Mouse (Mus musculus) forebrain, embryonic 12.5 days (tissue): Measurements from ENCODE around the gene Cdkl5. TPM values are rescaled to one million over a fixed set of nuclear protein-coding genes. Genes with fewer than 3 reads are reported as not detected.
"Not testable (repeated sequence)": the region's sequence is repeated elsewhere in the genome, so short reads cannot be mapped to it uniquely, and the experiment has no call there.

Source experiments
- ATAC-seq: fragments of 200-750 bp; cut with Nextera tagmentation; 2 replicates; pipeline ENCODE4 v1.8.0; 2017; ENCODE audit warnings: moderate TSS enrichment; ENCODE audit not compliant: low FRiP score
- H3K27ac ChIP-seq: fragments of 300-500 bp; sonication (generic); 2 replicates; pipeline ENCODE4 v1.5.1; 2016; ENCODE audit warnings: mild to moderate bottlenecking
- H3K27me3 ChIP-seq: fragments of 300-500 bp; sonication (generic); 2 replicates; pipeline ENCODE4 v1.6.1; 2016; ENCODE audit warnings: mild to moderate bottlenecking
- H3K36me3 ChIP-seq: fragments of 300-500 bp; sonication (generic); replicated peaks from 2 replicates; pipeline ENCODE4 v1.6.1; 2016; ENCODE audit warnings: mild to moderate bottlenecking
- H3K4me1 ChIP-seq: fragments of 300-500 bp; sonication (generic); 2 replicates; pipeline ENCODE4 v1.6.1; 2016
- H3K4me2 ChIP-seq: fragments of 300-500 bp; sonication (generic); 2 replicates; pipeline ENCODE4 v1.6.1; 2016; ENCODE audit warnings: mild to moderate bottlenecking, moderate library complexity
- H3K4me3 ChIP-seq: fragments of 300-500 bp; sonication (generic); replicated peaks from 2 replicates; pipeline ENCODE4 v1.5.1; 2016; ENCODE audit warnings: mild to moderate bottlenecking
- H3K9ac ChIP-seq: fragments of 300-500 bp; sonication (generic); 2 replicates; pipeline ENCODE4 v1.6.1; 2016; ENCODE audit warnings: mild to moderate bottlenecking
- H3K9me3 ChIP-seq: fragments of 300-500 bp; sonication (generic); 2 replicates; pipeline ENCODE4 v1.6.1; 2016
- WGBS: fragments of 180-500 bp; shearing (Covaris S2); methylation state at CpG from one replicate; pipeline ENCODE4 v1.1.7; 2016; 5-methylcytosine and 5-hydroxymethylcytosine counted together
- polyA plus RNA-seq: library from polyadenylated mRNA; unstranded; fragments of >200 nt; fragmentation: Nextera tagmentation; extraction: Ambion mirVana; gene quantifications from 2 replicates; pipeline ENCODE4 v1.2.1, GENCODE M21; 2016

The Cdkl5 gene
- polyA plus RNA-seq, 1 experiment from 2014 or later: 4.0 TPM

DNA sequence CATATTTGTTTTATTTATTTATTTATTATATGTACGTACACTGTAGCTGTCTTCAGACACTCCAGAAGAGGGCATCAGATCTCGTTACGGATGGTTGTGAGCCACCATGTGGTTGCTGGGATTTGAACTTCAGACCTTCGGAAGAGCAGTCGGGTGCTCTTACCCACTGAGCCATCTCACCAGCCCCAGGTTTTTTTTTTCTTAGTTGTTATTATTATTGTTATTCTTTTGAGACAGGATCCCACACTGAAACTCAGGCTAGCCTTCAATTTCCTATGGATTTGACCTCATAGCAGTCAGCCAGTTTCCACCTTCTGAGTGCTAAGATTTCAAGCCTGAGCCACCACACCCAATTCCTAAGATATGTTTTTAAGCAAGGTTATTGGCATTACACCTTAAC, 224.9 kb downstream of the Cdkl5 start:
- ATAC-seq, H3K4me3 ChIP-seq, H3K36me3 ChIP-seq, H3K9me3 ChIP-seq, H3K9ac ChIP-seq, H3K27ac ChIP-seq, H3K4me1 ChIP-seq, H3K4me2 ChIP-seq: not testable (repeated sequence)
- WGBS: 90% methylated on average over 5 of the region's 5 CpGs
- peaks cover 41% of the 10 kb centered on the region for H3K27me3 ChIP-seq

DNA sequence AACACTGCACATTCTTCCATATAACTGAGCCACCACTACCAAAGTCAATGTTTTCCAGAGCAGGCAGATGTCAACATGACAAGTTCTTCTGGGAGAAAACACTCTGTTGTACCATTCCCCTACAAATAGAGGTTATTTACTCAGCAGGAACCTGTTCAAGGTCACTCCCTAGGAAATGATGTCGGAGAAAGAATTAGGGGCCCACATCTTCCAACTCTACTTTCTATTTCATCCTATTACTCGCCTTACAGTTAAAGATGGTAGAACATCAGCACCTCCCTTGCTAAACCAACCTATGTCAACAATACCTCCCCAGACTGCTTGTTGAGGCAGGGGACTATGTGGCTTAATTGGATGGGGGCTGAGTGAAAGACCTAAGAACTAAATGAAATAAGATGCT, 226.8 kb downstream of the Cdkl5 start, which contains the start of gene Rs1:
Gene Rs1, plus strand, starts transcription at position 301 of the 400 bp plus-strand sequence.
- Histone ChIP-seq H3K27ac (no peak within 1 kb of the TSS), H3K4me1 (no peaks in the 10 kb centered on the region), H3K9me3 (no peaks in the 10 kb centered on the region), H3K27me3 (peaks cover 35% of the 10 kb centered on the region), H3K4me3 (no peak within 1 kb of the TSS), H3K36me3 (no peaks in the 10 kb centered on the region), H3K4me2 (peak within 1 kb of the TSS; percentile 43), H3K9ac (no peak within 1 kb of the TSS)
- WGBS: 84% methylated on average over 2 of the region's 2 CpGs
- ATAC-seq: no peak

DNA sequence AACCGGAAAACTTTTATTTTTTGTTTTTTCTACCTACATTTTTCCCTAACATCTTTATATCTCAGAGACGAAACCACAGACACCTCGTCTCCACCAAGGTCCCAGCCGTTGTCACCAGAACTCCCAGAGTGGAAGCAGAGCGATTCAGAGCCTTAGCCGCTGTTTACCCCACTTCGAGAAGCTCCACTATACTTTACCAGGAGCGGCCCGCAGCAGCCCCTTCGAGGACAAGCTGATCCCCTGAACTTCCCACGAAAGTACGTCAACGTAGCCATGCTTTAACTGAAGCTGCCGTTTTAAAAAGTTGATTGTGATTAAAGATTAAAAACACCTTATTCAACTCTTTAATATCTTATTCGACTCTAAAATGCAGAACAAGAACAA, 228.3 kb downstream of the Cdkl5 start:
- 28% methylated on average over 15 of the region's 15 CpGs for WGBS
- Histone ChIP-seq H3K9me3 (no peaks in the 10 kb centered on the region), H3K4me2 (peak overlapping the region; percentile 43), H3K27me3 (peaks cover 31% of the 10 kb centered on the region), H3K4me3 (peak overlapping the region; percentile 45), H3K36me3 (no peaks in the 10 kb centered on the region), H3K9ac (peak overlapping the region; percentile 36; the same call in 1 of the 2 replicates), H3K27ac (no peak overlapping the region), H3K4me1 (no peaks in the 10 kb centered on the region)
- ATAC-seq: peak; percentile 89

DNA sequence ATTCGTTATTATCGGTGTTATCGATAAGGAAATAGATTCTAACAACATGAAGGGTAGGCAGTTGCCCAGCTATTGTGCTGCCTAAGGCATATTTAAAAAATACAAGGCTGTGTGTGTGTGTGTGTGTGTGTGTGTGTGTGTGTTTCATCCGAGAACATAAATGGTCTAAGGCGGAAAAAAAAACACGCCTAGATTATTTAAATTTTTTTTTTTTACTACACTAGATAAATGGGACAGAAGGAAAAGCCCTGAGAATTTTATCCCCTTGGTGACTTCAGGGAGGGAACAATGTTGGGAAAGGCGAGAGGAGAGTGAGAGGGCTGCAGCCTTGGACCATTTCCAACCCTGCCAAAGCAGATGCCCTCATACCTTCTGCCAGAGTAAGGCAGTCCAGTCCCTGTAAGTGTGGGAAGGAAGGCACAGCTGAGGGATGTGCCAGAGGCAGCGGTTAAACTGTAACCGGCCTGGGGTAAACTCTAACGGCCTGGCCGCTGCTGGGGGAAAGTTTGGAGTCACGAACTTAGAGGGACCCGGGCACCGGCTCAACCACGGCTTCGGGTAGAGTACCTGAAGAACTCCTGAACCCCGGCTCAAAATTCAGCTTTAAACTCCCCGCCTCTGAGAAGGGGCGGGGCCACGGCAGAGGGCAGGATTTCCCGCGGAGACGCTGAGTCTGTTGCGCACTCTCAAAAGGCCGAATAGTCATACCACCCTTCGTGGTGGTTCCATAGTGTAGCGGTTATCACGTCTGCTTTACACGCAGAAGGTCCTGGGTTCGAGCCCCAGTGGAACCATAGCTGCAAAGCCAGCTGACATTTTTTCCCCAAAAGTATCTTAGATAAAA, 228.9 kb downstream of the Cdkl5 start:
- peak overlapping the region; percentile 43 for H3K4me2 ChIP-seq
- H3K36me3 ChIP-seq: no peaks in the 10 kb centered on the region
- no peak overlapping the region for H3K27ac ChIP-seq
- 34% methylated on average over 30 of the region's 30 CpGs for WGBS
- no peaks in the 10 kb centered on the region for H3K9me3 ChIP-seq
- peaks cover 28% of the 10 kb centered on the region for H3K27me3 ChIP-seq
- H3K4me3 ChIP-seq: peak overlapping the region; percentile 45
- H3K4me1 ChIP-seq: no peaks in the 10 kb centered on the region
- peak; percentile 97 for ATAC-seq
- no peak overlapping the region; the same call in 1 of the 2 replicates for H3K9ac ChIP-seq

DNA sequence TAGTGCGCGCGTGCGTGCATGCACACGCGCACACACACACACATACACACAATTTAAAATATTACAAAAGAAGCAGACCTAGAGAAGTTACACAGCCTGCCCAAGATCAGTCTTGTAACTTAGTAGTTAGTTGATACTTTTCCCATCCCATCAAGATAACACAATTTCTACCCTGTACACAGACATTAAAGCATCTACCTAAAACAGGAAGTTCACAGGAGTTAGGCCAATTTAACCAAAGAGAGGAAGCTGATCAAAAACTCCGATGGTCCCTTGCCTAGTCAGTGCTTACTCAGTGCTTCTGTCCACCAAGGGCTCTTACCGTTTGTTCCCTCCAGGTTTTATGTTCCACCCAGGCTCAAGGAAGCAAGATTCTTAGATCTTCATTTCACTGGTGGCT, 243.7 kb downstream of the Cdkl5 start:
- Histone ChIP-seq H3K4me2 (no peak overlapping the region), H3K27ac (no peak overlapping the region), H3K4me1 (no peaks in the 10 kb centered on the region), H3K27me3 (peaks cover 30% of the 10 kb centered on the region), H3K9ac (no peak overlapping the region), H3K4me3 (no peak overlapping the region), H3K36me3 (no peaks in the 10 kb centered on the region), H3K9me3 (no peaks in the 10 kb centered on the region)
- no peak for ATAC-seq
- 96% methylated on average over 8 of the region's 8 CpGs for WGBS

DNA sequence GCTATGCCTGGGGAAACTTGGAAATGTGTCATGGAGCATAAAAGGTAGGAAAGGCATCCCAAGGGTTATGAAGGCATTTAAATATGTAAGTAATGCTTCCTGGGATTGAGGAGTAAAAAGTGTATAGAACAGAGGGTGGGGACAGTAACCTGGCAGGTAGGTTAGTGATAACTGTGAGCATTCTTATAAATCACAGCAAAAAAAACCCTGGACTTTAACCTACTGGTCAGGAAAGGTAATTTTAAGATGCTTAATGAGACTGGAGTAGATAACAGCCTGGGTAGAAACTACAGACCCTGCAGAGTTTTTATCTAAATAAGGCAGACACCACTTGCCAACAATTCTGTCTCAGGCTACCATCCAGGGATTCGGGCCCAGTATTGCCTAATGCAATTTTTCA, 245.9 kb downstream of the Cdkl5 start:
- WGBS: 86% methylated on average over 1 of the region's 1 CpGs
- Histone ChIP-seq H3K9ac (no peak overlapping the region), H3K4me3 (no peak overlapping the region), H3K4me1 (no peaks in the 10 kb centered on the region), H3K9me3 (no peaks in the 10 kb centered on the region), H3K27ac (no peak overlapping the region), H3K27me3 (peaks cover 20% of the 10 kb centered on the region), H3K36me3 (no peaks in the 10 kb centered on the region), H3K4me2 (no peak overlapping the region)
- no peak for ATAC-seq

DNA sequence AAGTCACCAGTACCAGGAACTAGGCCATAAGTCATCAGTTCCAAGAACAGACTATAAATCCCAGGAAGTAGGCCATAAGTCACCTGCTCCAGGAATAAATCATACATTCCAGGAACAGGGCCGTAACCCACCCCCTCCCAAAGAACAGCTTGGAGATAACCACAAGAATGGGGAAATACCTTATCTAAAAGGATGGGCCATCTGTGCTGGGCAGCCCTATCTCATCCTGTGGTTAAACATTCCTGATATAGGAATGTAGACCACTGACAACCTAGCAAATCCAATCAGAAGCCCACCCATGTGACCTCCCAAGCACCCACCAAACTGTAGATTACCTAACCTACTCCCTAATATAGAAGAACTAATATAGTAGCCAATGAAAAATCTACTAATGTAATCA, 249.1 kb downstream of the Cdkl5 start:
- Histone ChIP-seq H3K9ac (no peak overlapping the region), H3K27me3 (0 out of 2 replicates have a peak, but pooled peaks cover 10% of the 10 kb centered on the region), H3K4me2 (no peak overlapping the region), H3K4me3 (no peak overlapping the region), H3K36me3 (no peaks in the 10 kb centered on the region), H3K27ac (no peak overlapping the region), H3K4me1 (no peaks in the 10 kb centered on the region), H3K9me3 (no peaks in the 10 kb centered on the region)
- WGBS: 100% methylated on average over 1 of the region's 1 CpGs
- no peak for ATAC-seq

DNA sequence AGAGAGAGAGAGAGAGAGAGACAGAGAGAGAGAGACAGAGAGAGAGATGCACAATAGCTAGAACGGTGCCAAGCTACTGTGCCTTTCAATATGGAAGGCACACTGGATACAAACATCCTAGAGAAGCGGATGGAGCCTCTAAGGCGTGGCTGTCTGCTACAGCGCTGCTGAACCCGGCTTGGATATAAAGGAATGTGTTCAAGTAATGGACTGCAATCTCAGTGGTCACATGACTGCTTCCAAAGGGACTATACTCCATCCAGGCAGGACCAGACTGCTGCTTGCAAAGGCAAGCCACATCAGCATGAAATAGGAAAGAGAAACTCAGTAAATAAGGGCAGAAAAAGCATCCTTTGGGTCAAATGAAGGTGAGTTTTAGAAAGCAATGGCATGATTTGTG, 258.9 kb downstream of the Cdkl5 start, which contains the start of gene Ppef1:
Gene Ppef1, minus strand, starts transcription at position 116 of the 400 bp plus-strand sequence.
- Histone ChIP-seq H3K27me3 (peaks cover 21% of the 10 kb centered on the region; the same call in 1 of the 2 replicates), H3K9ac (no peak within 1 kb of the TSS)
- WGBS: 77% methylated on average over 5 of the region's 5 CpGs

More for the DNA sequence above, 258.9 kb downstream of the Cdkl5 start, which contains the start of gene Ppef1:
- Histone ChIP-seq H3K9me3 (no peaks in the 10 kb centered on the region), H3K36me3 (no peaks in the 10 kb centered on the region), H3K4me3 (no peak within 1 kb of the TSS), H3K4me2 (no peak within 1 kb of the TSS), H3K27ac (no peak within 1 kb of the TSS), H3K4me1 (no peaks in the 10 kb centered on the region)
- no peak for ATAC-seq

Other genes with a start within 250 kb of the Cdkl5 start
- 0.09 and 0.10 TPM in 2 replicates for gene Rs1, start 226.7 kb downstream of the Cdkl5 start, polyA plus RNA-seq
- 0.19 and 0.24 TPM in 2 replicates for gene Gja6, start 87.7 kb downstream of the Cdkl5 start, polyA plus RNA-seq
- 4.1 and 4.2 TPM in 2 replicates for gene Scml2, start 122.5 kb upstream of the Cdkl5 start, polyA plus RNA-seq